Mouse (Mus musculus) MEL (cell line): ENCODE data around the gene Wdr31. TPM values are rescaled to one million over a fixed set of nuclear protein-coding genes. Genes with fewer than 3 reads are reported as not detected.

Source experiments
- DNase-seq: peaks from one replicate; pipeline ENCODE4 v3.0.0; 2011; ENCODE audit warnings: low read depth, low spot score
- H3K27ac ChIP-seq: 2 replicates; pipeline ENCODE4 v1.5.1; 2012; ENCODE audit warnings: low read depth, mild to moderate bottlenecking, control low read depth, low read length, moderate library complexity; ENCODE audit not compliant: control insufficient read depth
- H3K27me3 ChIP-seq, 2 experiments: fragments of 150-350 bp in 1 of 2; sonication (generic) in 1 of 2; 2 replicates each; pipeline ENCODE4 v1.6.1; 2012; ENCODE audit warnings: low read length in 2 of 2, mild to moderate bottlenecking in 2 of 2, improper control_type of control experiment in 1 of 2, moderate library complexity in 1 of 2; ENCODE audit not compliant: insufficient read depth in 2 of 2, control insufficient read depth in 1 of 2
- H3K36me3 ChIP-seq, 2 experiments: 2 replicates each; pipeline ENCODE4 v1.6.1; 2012 to 2014; ENCODE audit warnings: low read length in 2 of 2, improper control_type of control experiment in 1 of 2, inconsistent platforms in 1 of 2, mild to moderate bottlenecking in 1 of 2; ENCODE audit not compliant: insufficient read depth in 2 of 2, control insufficient read depth in 1 of 2
- H3K4me1 ChIP-seq, 2 experiments: fragments of 150-350 bp in 1 of 2; sonication (generic) in 1 of 2; 2 replicates each; pipeline ENCODE4 v1.6.1; 2012; ENCODE audit warnings: low read length in 2 of 2, improper control_type of control experiment in 1 of 2, mild to moderate bottlenecking in 1 of 2; ENCODE audit not compliant: insufficient read depth in 2 of 2, control insufficient read depth in 1 of 2
- H3K4me3 ChIP-seq, 2 experiments: fragments of 150-350 bp in 1 of 2; sonication (generic) in 1 of 2; 2 replicates each; pipeline ENCODE4 v1.5.1; 2012; ENCODE audit warnings: low read depth in 2 of 2, low read length in 2 of 2, mild to moderate bottlenecking in 2 of 2, moderate library complexity in 2 of 2, control low read depth in 1 of 2, improper control_type of control experiment in 1 of 2; ENCODE audit not compliant: control insufficient read depth in 1 of 2, insufficient read depth in 1 of 2
- H3K79me2 ChIP-seq: 2 replicates; pipeline ENCODE4 v1.6.1; 2012; ENCODE audit warnings: mild to moderate bottlenecking, low read length, moderate library complexity; ENCODE audit not compliant: control insufficient read depth, poor library complexity, insufficient read depth
- H3K9ac ChIP-seq: 2 replicates; pipeline ENCODE4 v1.6.1; 2012; ENCODE audit warnings: low read depth, mild to moderate bottlenecking, control low read depth, low read length, moderate library complexity; ENCODE audit not compliant: control insufficient read depth, poor library complexity, severe bottlenecking
- H3K9me3 ChIP-seq: fragments of 150-350 bp; sonication (generic); replicated peaks from 2 replicates; pipeline ENCODE4 v1.6.1; 2012; ENCODE audit warnings: mild to moderate bottlenecking, low read length, improper control_type of control experiment, moderate library complexity; ENCODE audit not compliant: insufficient read depth
- BHLHE40 ChIP-seq: IDR thresholded peaks from 2 replicates; pipeline ENCODE4 v1.6.1; 2012; ENCODE audit warnings: low read depth, mild to moderate bottlenecking, inconsistent platforms, low read length, improper control_type of control experiment, borderline replicate concordance
- CHD1 ChIP-seq: IDR thresholded peaks from 2 replicates; pipeline ENCODE4 v1.6.1; 2012; ENCODE audit warnings: low read depth, mild to moderate bottlenecking, inconsistent platforms, low read length, improper control_type of control experiment
- CTCF ChIP-seq, 3 experiments: IDR thresholded peaks in 2 of 3; conservative IDR thresholded peaks in 1 of 3; 2 replicates each; pipeline ENCODE4 v1.5.1; 2011 to 2012; ENCODE audit warnings: low read length in 3 of 3, low read depth in 2 of 3, mild to moderate bottlenecking in 2 of 3, improper control_type of control experiment in 1 of 3, inconsistent platforms in 1 of 3, mixed read lengths in 1 of 3, moderate library complexity in 1 of 3; ENCODE audit not compliant: control insufficient read depth in 1 of 3, insufficient read depth in 1 of 3, poor library complexity in 1 of 3, severe bottlenecking in 1 of 3
- E2F4 ChIP-seq: IDR thresholded peaks from 2 replicates; pipeline ENCODE4 v1.6.1; 2011; ENCODE audit warnings: low read depth, low read length, improper control_type of control experiment, borderline replicate concordance
- ETS1 ChIP-seq: IDR thresholded peaks from 2 replicates; pipeline ENCODE4 v1.6.1; 2012; ENCODE audit warnings: low read depth, mild to moderate bottlenecking, inconsistent platforms, low read length, improper control_type of control experiment, moderate library complexity
- GATA1 ChIP-seq: IDR thresholded peaks from 2 replicates; pipeline ENCODE4 v1.6.1; 2011; ENCODE audit warnings: low read depth, low read length, improper control_type of control experiment
- HCFC1 ChIP-seq: IDR thresholded peaks from 2 replicates; pipeline ENCODE4 v1.6.1; 2012; ENCODE audit warnings: low read depth, mild to moderate bottlenecking, inconsistent platforms, low read length, improper control_type of control experiment, moderate library complexity
- JUND ChIP-seq: IDR thresholded peaks from 2 replicates; pipeline ENCODE4 v1.6.1; 2011; ENCODE audit warnings: low read depth, mild to moderate bottlenecking, improper control_type of control experiment, low read length
- MAX ChIP-seq: IDR thresholded peaks from 2 replicates; pipeline ENCODE4 v1.6.1; 2011; ENCODE audit warnings: low read length, improper control_type of control experiment
- MYB ChIP-seq: IDR thresholded peaks from 2 replicates; pipeline ENCODE4 v1.6.1; 2011; ENCODE audit warnings: mild to moderate bottlenecking, low read depth, low read length, improper control_type of control experiment
- MYC ChIP-seq: IDR thresholded peaks from 2 replicates; pipeline ENCODE4 v1.6.1; 2011; ENCODE audit warnings: low read depth, mild to moderate bottlenecking, low read length, improper control_type of control experiment, moderate library complexity
- NELFE ChIP-seq: IDR thresholded peaks from 2 replicates; pipeline ENCODE4 v1.6.1; 2011; ENCODE audit warnings: low read depth, low read length, improper control_type of control experiment
- NRF1 ChIP-seq: IDR thresholded peaks from 2 replicates; pipeline ENCODE4 v1.6.1; 2014; ENCODE audit warnings: low read depth, mild to moderate bottlenecking, inconsistent platforms, low read length, improper control_type of control experiment, moderate library complexity; ENCODE audit not compliant: poor library complexity, insufficient read depth, severe bottlenecking
- POLR2AphosphoS2 ChIP-seq: IDR thresholded peaks from 2 replicates; pipeline ENCODE4 v1.6.1; 2011; ENCODE audit warnings: low read length, improper control_type of control experiment
- POLR2AphosphoS5 ChIP-seq: IDR thresholded peaks from 2 replicates; pipeline ENCODE4 v1.6.1; 2012; ENCODE audit warnings: low read depth, borderline replicate concordance, mild to moderate bottlenecking, inconsistent platforms, low read length, moderate library complexity, mixed read lengths
- RAD21 ChIP-seq: IDR thresholded peaks from 2 replicates; pipeline ENCODE4 v1.6.1; 2011; ENCODE audit warnings: mild to moderate bottlenecking, low read depth, low read length, improper control_type of control experiment
- SIN3A ChIP-seq: IDR thresholded peaks from 2 replicates; pipeline ENCODE4 v1.6.1; 2012; ENCODE audit warnings: low read length, improper control_type of control experiment, inconsistent platforms
- TAL1 ChIP-seq: IDR thresholded peaks from 2 replicates; pipeline ENCODE4 v1.6.1; 2012; ENCODE audit warnings: mild to moderate bottlenecking, inconsistent platforms, low read length, moderate library complexity, mixed read lengths
- TBP ChIP-seq: IDR thresholded peaks from 2 replicates; pipeline ENCODE4 v1.8.0; 2011; ENCODE audit warnings: low read depth, low read length, improper control_type of control experiment
- UBTF ChIP-seq: IDR thresholded peaks from 2 replicates; pipeline ENCODE4 v1.6.1; 2012; ENCODE audit warnings: low read depth, mild to moderate bottlenecking, inconsistent platforms, low read length, improper control_type of control experiment, moderate library complexity, borderline replicate concordance; ENCODE audit not compliant: insufficient read depth
- ZKSCAN1 ChIP-seq: IDR thresholded peaks from 2 replicates; pipeline ENCODE4 v1.6.1; 2012; ENCODE audit warnings: low read depth, mild to moderate bottlenecking, inconsistent platforms, low read length, improper control_type of control experiment, moderate library complexity
- ZMIZ1 ChIP-seq: IDR thresholded peaks from 2 replicates; pipeline ENCODE4 v1.6.1; 2012; ENCODE audit warnings: low read depth, mild to moderate bottlenecking, inconsistent platforms, low read length, improper control_type of control experiment, moderate library complexity
- polyA plus RNA-seq, 2 experiments: library from polyadenylated mRNA; stranded (reverse) in 1 of 2; unstranded in 1 of 2; fragments of >175 nt in 1 of 2; fragments of >200 nt in 1 of 2; gene quantifications; 2 replicates each; pipeline versions ENCODE4 v1.2.1 to v1.2.4; 2012; ENCODE audit warnings: low replicate concordance in 2 of 2, low read depth in 1 of 2; ENCODE audit not compliant: insufficient read length in 2 of 2, insufficient read depth in 1 of 2, missing spikeins in 1 of 2
- total RNA-seq: library from RNA; depleted of rRNA; stranded (reverse); fragments of 300-350 nt; gene quantifications from 2 replicates; pipeline ENCODE4 v1.2.3, GENCODE M21; 2012

Gene Wdr31
- total and polyA plus RNA-seq, 3 experiments = 0.91 to 1.9 TPM; not detected in 1

- Histone ChIP-seq H3K9me3 (no peaks in the 10 kb centered on the region), H3K27ac (peak within 1 kb of the TSS; percentile 39), H3K27me3 (no peaks in the 10 kb centered on the region), H3K79me2 (peaks cover 1% of the 10 kb centered on the region; the same call in 1 of the 2 replicates), H3K9ac (peak within 1 kb of the TSS; percentile 71), H3K4me1 (peaks cover 7 to 15% of the 10 kb centered on the region in 2 experiments; a peak in 3 of 4 replicates), H3K36me3 (peaks cover 2 to 10% of the 10 kb centered on the region in 2 experiments; a peak in 3 of 4 replicates), H3K4me3 (peak within 1 kb of the TSS; percentile 59 to 62)
- TF ChIP-seq GATA1 = peak; percentile 11; the same call in 1 of the 2 replicates
- TF ChIP-seq MAX = peak; percentile 39; the same call in 1 of the 2 replicates
- TF ChIP-seq ETS1 = peak; percentile 15; the same call in 1 of the 2 replicates
- no peak for TF ChIP-seq E2F4
- 0 out of 2 replicates have a peak, but pooled peaks have one; percentile 23 for TF ChIP-seq MYC
- DNase-seq = peak; percentile 54
These were observed 32.8 kb upstream of the Wdr31 start, which contains the start of gene Hdhd3 for GRCm38 (mm10) chr4:62503374-62503970. Gene Hdhd3 (minus strand): TSS chr4:62503467.

GRCm38 (mm10) chr4:62502969-62503368 lies 32.3 kb upstream of the Wdr31 start:
- peak; percentile 29 for DNase-seq
- no peak overlapping the region for H3K9ac ChIP-seq
- TF ChIP-seq CHD1 = 0 out of 2 replicates have a peak, but pooled peaks have one; percentile 39
- no peak for TF ChIP-seq ZKSCAN1
- TF ChIP-seq POLR2AphosphoS2 = no peak
- TF ChIP-seq POLR2AphosphoS5 = no peak

GRCm38 (mm10) chr4:62501964-62502732 lies 31.5 kb upstream of the Wdr31 start:
- DNase-seq = peak; percentile 99
- H3K79me2 ChIP-seq = peaks cover 1% of the 10 kb centered on the region; the same call in 1 of the 2 replicates
- TF ChIP-seq MYB (0 out of 2 replicates have a peak, but pooled peaks have one; percentile 41), MYC (peak; percentile 95), HCFC1 (peak; percentile 92), TBP (peak; percentile 92), JUND (no peak), NELFE (peak; percentile 98), UBTF (0 out of 2 replicates have a peak, but pooled peaks have one; percentile 30), CTCF (IDR thresholded peaks at IDR 0.05 in 2 of 3, conservative IDR thresholded peaks at IDR 0.05 in 1 of 3; ENCODE audit: control insufficient read depth in 1 of 3, insufficient read depth in 1 of 3, low read depth in 2 of 3, low read length in 3 of 3, poor library complexity in 1 of 3, severe bottlenecking in 1 of 3) (no peak), NRF1 (peak; percentile 43; the same call in 1 of the 2 replicates), SIN3A (peak; percentile 93), ZMIZ1 (peak; percentile 95), TAL1 (no peak), POLR2AphosphoS5 (no peak), BHLHE40 (peak; percentile 18; the same call in 1 of the 2 replicates), RAD21 (no peak)

More at GRCm38 (mm10) chr4:62502969-62503368, 32.3 kb upstream of the Wdr31 start:
- Histone ChIP-seq H3K9me3 (no peaks in the 10 kb centered on the region), H3K79me2 (peaks cover 1% of the 10 kb centered on the region; the same call in 1 of the 2 replicates), H3K27ac (no peak overlapping the region), H3K36me3 (peaks cover 0 to 10% of the 10 kb centered on the region in 2 experiments; a peak in 2 of 4 replicates), H3K27me3 (no peaks in the 10 kb centered on the region), H3K4me1 (peaks cover 7 to 15% of the 10 kb centered on the region in 2 experiments; a peak in 3 of 4 replicates), H3K4me3 (no peak overlapping the region)

More at GRCm38 (mm10) chr4:62501964-62502732, 31.5 kb upstream of the Wdr31 start:
- Histone ChIP-seq H3K27ac (peak overlapping the region; percentile 39), H3K9me3 (no peaks in the 10 kb centered on the region), H3K27me3 (no peaks in the 10 kb centered on the region), H3K4me3 (peak overlapping the region; percentile 59 to 62), H3K9ac (peak overlapping the region; percentile 71), H3K36me3 (peaks cover 0 to 11% of the 10 kb centered on the region in 2 experiments; a peak in 2 of 4 replicates), H3K4me1 (peaks cover 8 to 18% of the 10 kb centered on the region in 2 experiments; a peak in 3 of 4 replicates)
